Mouse (Mus musculus) T-helper 1 cell (primary cell): ENCODE data around the gene Creb5.

Source experiments
- in situ Hi-C: fragments of 300-600 bp; cut with MboI, MseI; formaldehyde crosslinking; loops from one replicate; pipeline ENCODE4 v1.15.1; 2025; ENCODE audit warnings: high pct_unique_total_duplicates

Gene Creb5

DNA sequence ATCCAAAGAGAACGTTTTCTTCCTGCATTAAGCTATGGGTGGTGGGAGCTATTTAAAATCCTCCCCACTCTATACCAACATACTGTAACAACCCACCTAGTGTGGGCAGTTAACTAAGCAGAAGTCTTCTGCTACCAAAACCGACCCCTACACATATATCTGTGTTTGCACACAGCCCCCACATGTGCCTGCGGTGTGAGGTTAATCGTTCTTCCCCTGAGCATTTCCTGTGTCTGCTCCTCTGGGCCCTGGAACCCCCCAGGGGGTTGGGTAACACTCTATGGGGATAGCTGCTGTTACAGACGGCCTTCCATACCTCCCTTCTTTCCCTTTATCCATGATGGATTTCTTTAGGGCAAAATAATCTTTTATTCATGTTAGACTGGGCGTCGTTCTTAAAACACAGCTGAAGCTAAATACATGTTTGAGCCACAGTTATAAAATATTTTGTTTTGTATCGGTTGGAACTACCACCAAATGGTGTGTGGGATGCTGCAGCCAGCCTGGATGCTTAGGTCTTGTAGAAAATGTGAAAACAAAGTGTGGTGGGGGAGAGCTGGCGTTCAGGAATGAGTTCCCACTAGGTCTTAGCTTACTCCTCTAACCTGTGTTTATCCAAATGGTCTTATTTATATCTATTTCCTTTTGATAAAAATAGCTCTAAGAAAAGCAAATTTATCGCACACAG, 297.8 kb downstream of the Creb5 start:
- in situ Hi-C loops, result no loop called here

DNA sequence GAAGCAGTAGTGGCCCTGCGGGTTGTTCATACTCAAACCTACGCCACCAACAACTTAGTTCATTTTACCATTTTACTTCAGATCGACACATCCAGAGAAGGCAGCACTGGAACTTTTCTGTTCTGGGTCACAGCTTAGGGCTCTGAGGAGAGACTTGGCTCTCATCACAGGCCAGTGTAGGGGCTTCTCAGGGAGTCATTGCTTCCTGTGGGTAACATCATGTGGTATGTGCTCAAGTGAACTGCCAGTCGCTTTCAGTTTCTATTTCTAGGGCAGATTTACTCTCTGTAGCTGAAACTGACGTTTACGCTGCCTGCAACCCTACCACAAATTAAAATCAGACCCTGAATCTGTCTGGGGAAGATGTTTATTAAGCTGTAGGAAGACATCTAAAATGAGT, 302.7 kb downstream of the Creb5 start:
- in situ Hi-C loops, result no loop called here

DNA sequence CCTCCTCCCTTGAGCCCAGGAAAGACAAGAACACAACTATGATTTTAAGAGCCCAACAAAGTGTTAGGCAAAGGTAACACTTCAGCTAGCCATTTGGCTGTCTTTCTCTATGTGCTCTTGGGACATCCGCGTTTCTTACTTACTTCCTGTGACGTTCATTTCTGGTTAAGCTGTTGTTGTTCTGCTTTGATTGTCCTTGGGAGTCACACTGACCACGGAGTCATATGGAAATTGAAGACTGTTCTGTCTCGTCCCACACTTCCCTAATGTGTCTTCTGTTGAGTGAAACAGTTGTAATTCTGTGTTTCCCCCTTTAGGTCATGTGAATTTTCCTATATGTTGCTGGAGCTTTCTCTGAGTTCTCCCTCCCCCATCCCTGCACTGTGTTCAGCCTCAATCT, 305.2 kb downstream of the Creb5 start:
- in situ Hi-C loops, result no loop called here

- in situ Hi-C loops, result no loop called here
Measured at GRCm38 (mm10) chr6:53593603-53594002, 306.5 kb downstream of the Creb5 start.

- in situ Hi-C loops, result no loop called here
Measured at GRCm38 (mm10) chr6:53594316-53594715, 307.2 kb downstream of the Creb5 start.

- in situ Hi-C loops, result no loop called here
Measured at GRCm38 (mm10) chr6:53596402-53596801, 309.3 kb downstream of the Creb5 start.

- in situ Hi-C loops, result no loop called here
Measured at GRCm38 (mm10) chr6:53603041-53603440, 316.0 kb downstream of the Creb5 start.

DNA sequence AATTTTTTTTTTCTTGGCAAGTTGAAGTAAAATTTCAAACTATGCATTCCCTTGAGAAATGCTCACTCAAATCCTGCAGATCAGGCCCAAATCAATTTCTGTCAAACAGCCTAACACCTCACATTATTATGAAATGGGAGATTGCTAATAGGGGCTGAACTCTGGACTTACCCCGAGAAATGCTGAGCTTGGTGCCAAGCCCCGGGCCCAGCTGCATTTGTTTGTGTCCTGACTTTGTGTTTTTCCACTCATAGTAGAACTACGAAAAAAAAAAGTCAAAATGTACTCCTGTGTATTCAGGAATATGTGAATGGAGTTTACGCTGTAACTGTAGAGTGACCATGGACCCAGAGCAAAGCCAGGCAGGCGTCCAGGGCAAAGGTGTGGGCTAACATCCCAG, 316.6 kb downstream of the Creb5 start:
- in situ Hi-C loops, result no loop called here

- in situ Hi-C loops, result no loop called here
Measured at GRCm38 (mm10) chr6:53604386-53604785, 317.3 kb downstream of the Creb5 start.

DNA sequence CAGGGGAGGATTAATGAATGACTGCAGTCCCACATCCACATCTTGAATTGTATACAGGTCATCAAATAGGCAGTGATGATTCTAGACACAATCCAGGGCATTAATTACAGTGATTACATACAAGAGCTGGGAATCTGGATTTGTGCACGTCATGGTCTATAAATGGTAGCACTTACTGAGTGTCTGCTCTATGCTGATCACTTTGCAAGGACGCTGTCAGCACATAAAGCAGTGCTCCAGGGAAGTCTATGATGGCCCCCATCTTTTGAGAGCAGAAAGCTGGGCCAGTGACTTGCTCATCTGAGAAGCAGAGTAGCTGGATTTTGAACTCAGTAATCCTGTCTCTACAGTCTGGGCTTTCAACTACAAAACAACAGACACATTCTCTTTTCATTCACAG, 318.1 kb downstream of the Creb5 start:
- in situ Hi-C loops, result no loop called here

DNA sequence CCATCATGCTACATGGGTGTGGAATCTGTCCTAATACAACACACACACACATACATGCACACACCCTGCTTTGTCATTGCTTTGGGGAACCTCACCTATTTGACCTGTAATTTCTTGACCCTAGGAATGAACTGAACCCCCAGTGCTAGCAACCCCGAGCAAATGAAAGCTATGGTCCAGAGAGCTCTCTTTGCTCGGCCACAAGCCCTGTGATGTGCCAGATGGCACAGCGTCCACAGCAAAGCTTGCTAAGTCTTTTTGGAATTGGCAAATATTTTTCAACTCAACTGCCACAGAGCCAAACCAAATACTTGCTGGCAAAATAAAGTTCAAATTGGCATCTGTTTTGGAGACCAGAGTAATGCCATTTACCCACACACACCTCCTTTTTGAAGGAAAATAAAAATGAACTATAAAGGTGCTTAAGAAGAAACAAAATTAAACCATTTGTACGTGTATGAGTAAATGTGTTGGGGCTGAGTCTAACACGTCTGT, 324.4 kb downstream of the Creb5 start:
- in situ Hi-C loops, result no loop called here

GRCm38 (mm10) chr6:53612681-53613080, 325.6 kb downstream of the Creb5 start:
- in situ Hi-C loops, result no loop called here

- in situ Hi-C loops, result no loop called here
Measured at GRCm38 (mm10) chr6:53615440-53616211, 328.6 kb downstream of the Creb5 start.

DNA sequence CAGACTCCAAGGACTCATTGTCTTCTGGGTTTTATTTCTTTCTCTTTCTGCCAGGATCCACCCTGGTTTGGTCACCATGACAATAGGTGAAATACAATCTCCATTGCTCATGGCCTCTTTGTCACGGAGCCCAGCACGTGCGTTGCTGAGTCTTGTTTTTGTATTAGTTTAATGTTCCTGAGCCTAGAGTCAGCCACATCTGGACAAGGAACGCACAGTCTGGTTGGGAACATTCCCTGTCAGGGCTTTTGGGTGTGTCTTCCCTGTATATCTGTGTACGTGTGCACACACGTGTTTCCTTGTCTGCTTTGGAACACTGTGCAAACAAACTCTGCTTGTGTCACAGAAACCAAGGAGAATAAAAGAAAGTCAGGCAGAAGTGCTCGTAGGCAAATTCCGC, 331.1 kb downstream of the Creb5 start:
- in situ Hi-C loops, result no loop called here

DNA sequence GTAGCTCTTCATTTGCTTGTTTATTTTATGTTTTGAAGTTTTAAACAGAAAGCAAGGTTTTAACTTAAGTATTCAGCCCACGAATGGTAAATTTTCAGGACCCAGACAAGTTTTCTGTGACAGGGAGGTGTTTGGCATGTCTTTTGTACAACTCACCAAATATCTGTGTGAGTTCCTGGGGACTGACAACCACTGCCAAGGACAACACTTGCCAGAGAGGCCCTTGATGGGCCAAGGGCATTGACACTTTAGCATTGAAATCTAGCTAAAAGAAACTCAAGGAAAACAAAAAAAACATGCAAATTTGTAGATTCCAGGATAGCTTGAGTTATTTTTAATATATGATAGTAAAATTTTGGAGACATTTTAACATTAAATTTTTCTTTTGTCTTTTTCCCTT, 332.6 kb downstream of the Creb5 start:
- in situ Hi-C loops, result no loop called here

DNA sequence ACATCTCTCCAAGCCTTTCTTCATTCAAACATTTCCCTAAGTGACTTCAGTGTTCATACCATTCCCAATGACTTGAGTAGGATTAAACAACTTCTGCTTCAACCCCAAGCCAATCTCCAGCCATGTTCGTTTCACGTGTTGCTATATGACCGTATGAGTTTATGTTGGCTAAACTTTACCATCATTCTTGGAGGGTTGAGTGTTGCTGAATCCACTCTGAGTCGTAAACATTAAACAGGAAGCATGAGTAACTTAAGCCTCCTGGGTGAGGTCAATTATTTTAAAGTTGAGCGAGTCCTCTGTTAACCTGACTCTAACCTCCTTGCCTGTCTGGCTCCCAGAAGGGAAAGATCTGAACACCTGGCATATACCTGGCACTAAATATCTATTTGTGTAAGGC, 334.2 kb downstream of the Creb5 start:
- in situ Hi-C loops, result no loop called here

- in situ Hi-C loops, result no loop called here
Measured at GRCm38 (mm10) chr6:53624455-53625276, 337.6 kb downstream of the Creb5 start.

DNA sequence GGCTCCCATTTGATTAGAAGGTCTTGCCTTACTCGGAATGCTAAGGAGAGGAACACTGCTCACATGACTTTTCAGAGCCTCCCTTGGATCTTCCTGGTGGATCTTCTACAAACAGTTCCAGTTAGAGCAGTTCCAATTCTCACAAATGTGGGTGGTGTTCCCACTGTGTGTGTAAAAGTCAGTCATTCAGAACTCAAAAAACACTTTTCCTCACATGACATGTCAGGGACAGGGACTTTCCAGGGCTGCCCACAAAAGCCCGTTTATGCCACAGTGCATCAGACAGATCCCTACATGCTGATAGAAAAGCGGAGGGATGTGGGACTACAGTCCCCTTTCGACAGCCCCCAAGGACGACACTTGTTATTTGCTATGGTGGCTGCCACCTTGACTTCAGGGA, 339.0 kb downstream of the Creb5 start:
- in situ Hi-C loops, result no loop called here

DNA sequence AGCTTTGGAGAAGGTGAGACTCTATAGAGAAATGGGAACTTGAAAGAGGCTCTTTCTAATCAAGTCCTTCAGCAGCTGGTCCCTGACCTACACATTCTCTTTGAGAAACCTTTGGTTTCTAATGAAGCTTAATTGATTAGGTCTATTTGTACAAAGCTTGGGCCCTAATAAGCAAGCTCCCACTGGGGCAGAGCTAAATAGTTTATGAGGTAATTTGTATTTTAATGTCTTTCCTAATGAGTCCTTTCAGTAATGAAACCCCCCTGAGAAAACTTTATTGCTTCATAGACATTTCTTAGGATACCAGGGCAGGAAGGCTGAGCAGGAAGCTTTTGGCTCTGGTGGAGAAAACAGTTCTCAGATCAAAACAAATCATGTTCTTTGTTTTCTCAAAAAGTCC, 341.6 kb downstream of the Creb5 start:
- in situ Hi-C loops, result no loop called here

DNA sequence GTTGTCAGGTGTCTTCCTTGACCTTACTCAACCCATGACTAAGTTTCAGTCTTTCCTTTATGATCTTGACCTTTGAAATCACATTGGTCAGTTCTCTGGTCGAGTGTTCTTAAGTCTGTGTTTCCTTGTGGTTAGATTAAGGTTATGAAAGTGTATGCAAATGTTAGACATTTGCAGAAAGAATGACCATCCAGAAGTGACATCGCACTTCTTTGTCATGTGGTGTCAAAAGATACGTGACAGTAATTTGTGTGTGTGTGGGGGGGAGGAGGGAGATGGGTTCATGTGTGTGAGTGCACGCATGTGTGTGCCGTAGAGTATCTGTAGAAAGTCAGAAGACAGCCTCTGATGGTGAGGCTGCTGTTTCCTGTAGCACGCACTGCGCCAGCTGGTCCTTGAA, 348.4 kb downstream of the Creb5 start:
- in situ Hi-C loops, result no loop called here

DNA sequence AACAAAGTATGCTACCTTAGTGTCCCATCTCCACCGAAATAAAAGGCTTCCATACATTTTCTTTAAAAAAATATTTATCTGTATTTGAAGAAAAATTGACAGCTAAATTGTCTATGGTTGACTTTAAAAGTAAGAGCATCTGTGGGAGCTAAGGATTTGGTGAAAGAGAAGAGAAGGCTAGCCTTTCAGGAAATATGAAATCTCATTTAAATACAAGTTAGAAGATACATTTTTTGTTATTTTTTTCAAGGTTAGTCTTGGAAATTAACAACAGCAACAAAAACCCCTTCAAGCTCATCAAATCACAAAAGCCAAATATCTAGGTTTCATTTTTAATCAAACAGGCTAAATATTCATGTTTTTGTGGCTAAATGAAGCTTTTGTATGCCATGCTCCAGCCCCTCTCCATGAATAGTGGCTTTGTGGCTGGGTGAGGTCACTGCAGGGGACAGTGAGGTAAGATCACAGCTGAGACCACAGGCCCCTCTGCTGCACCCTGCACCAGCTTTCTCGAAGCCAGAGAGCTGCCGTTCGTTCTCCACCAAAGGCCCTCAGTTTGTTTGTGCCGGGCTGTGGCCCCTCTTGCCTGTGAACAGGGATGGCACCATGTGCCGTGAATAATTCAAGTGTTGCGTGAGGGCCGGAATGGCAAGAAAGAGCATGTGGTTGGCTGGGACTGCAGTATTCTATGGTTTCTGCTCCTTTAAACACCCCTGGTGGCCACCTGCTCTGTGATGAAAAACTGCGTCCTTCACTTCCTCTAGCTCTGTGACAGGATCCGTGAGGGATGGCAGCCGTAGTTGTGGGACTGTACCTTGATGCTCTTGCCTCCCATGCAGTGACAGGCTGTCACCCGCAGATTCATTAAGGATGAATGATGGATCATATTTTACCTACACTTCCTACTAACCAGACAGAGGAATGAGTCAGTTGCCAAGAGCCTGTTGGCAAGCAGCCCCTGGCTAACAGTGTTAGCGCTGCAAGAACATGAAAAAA, 350.6 kb downstream of the Creb5 start:
- in situ Hi-C loops, result no loop called here
